ENCODE assay signal across 12 mouse cellular contexts in the genomic region with DNA sequence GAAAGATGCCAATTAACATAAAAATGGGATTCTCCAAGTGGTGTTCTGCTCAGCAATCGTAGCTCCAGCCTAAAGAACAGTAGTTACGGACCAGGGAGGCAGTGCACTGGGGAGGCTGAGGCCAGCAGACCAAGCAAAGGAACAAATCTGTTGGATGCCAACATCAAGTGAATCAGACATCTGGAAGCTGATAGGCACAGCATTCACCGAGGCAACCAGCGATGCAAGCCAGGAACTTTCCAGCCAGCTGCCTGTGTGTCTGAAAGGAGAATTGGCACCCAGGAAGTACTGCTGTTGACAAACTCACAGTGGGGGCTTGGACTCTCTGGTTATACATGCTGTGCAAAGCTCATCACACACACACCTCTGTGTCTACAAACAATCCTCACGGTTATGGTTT.
DNase-seq lines count a peak whose midpoint lies in the region; ATAC-seq and TF ChIP-seq lines count a peak whose summit lies in the region.
"Had no signal": no experiment of that assay in that cellular context is flagged by ENCODE, and none has a peak within 500 bp of the region (broad histone marks: within the 10 kb centered on the region; RNA-seq: fewer than 3 reads in every experiment).

No protein-coding gene starts in this region.

- no peak overlapping the region for H3K9ac ChIP-seq in forebrain, embryonic 13.5 days
- no peak overlapping the region for H3K9ac ChIP-seq in forebrain, embryonic 15.5 days (replicated peaks)
- no peak overlapping the region for H3K9ac ChIP-seq in liver, adult 2 months (ENCODE audit: low read depth, low read length)
- H3K9ac ChIP-seq in liver, postnatal 0 days (replicated peaks), result no peak overlapping the region
- H3K9ac ChIP-seq: embryonic facial prominence, embryonic 12.5 days; liver, embryonic 14.5 days; midbrain, embryonic 12.5 days had no signal

- no peak for TF ChIP-seq POLR2A in liver, adult 2 months (IDR thresholded peaks at IDR 0.05; ENCODE audit: extremely low read depth, insufficient read depth, low read length)

- no peaks in the 10 kb centered on the region for H3K9me3 ChIP-seq in forebrain, embryonic 13.5 days (replicated peaks)
- no peaks in the 10 kb centered on the region for H3K9me3 ChIP-seq in forebrain, embryonic 15.5 days
- no peaks in the 10 kb centered on the region for H3K9me3 ChIP-seq in liver, postnatal 0 days (ENCODE audit: low read length)
- no peaks in the 10 kb centered on the region for H3K9me3 ChIP-seq in embryonic facial prominence, embryonic 10.5 days
- H3K9me3 ChIP-seq: embryonic facial prominence, embryonic 12.5 days; midbrain, embryonic 12.5 days had no signal

- no peaks in the 10 kb centered on the region for H3K27me3 ChIP-seq in forebrain, embryonic 13.5 days
- no peaks in the 10 kb centered on the region for H3K27me3 ChIP-seq in forebrain, embryonic 15.5 days
- H3K27me3 ChIP-seq in liver, adult 2 months (ENCODE audit: control insufficient read depth, insufficient read depth, low read length), result no peaks in the 10 kb centered on the region
- H3K27me3 ChIP-seq in liver, postnatal 0 days (ENCODE audit: insufficient read depth, low read length), result no peaks in the 10 kb centered on the region
- H3K27me3 ChIP-seq in embryonic facial prominence, embryonic 10.5 days (replicated peaks; ENCODE audit: low read depth, poor library complexity, severe bottlenecking), result no peaks in the 10 kb centered on the region
- H3K27me3 ChIP-seq: embryonic facial prominence, embryonic 12.5 days; midbrain, embryonic 12.5 days had no signal

- H3K79me2 ChIP-seq in liver, adult 2 months (ENCODE audit: control insufficient read depth, insufficient read depth, low read length), result no peaks in the 10 kb centered on the region

- no peak for TF ChIP-seq EP300 in liver, postnatal 0 days (IDR thresholded peaks at IDR 0.05; ENCODE audit: low read depth)

- no peak overlapping the region for H3K4me2 ChIP-seq in forebrain, embryonic 13.5 days
- H3K4me2 ChIP-seq in forebrain, embryonic 15.5 days (replicated peaks), result no peak overlapping the region
- H3K4me2 ChIP-seq in liver, postnatal 0 days (ENCODE audit: low read depth, low read length), result no peak overlapping the region
- H3K4me2 ChIP-seq: embryonic facial prominence, embryonic 12.5 days; midbrain, embryonic 12.5 days had no signal

- peak; percentile 89 for DNase-seq in liver, adult 2 months (ENCODE audit: extremely low read depth, low read depth, low spot score)
- DNase-seq in liver, postnatal 0 days, result no peak
- DNase-seq in adrenal gland, postnatal 36 days, result peak; percentile 20 to 44
- DNase-seq in layer of hippocampus, postnatal 10 days (ENCODE audit: low spot score in 2 of 2), result peak; percentile 46 to 57
- DNase-seq in kidney, postnatal 36 days, result no peak
- no peak for DNase-seq in embryonic facial prominence, embryonic 10.5 days (ENCODE audit: low spot score)
- DNase-seq: kidney, postnatal 25 days had no signal

- ATAC-seq in forebrain, embryonic 13.5 days, result peak; percentile 58; the same call in 1 of the 2 replicates
- no peak for ATAC-seq in forebrain, embryonic 15.5 days (replicated peaks)
- no peak for ATAC-seq in liver, postnatal 0 days

- H3K4me1 ChIP-seq in forebrain, embryonic 13.5 days, result peaks cover 8% of the 10 kb centered on the region
- H3K4me1 ChIP-seq in forebrain, embryonic 15.5 days, result peaks cover 11% of the 10 kb centered on the region
- peaks cover 10% of the 10 kb centered on the region for H3K4me1 ChIP-seq in liver, adult 2 months (ENCODE audit: control insufficient read depth, insufficient read depth, low read length)
- no peaks in the 10 kb centered on the region for H3K4me1 ChIP-seq in liver, postnatal 0 days (ENCODE audit: insufficient read depth)
- H3K4me1 ChIP-seq in embryonic facial prominence, embryonic 10.5 days, result peaks cover 14% of the 10 kb centered on the region

- 44% methylated on average over 5 of the region's 5 CpGs for WGBS in forebrain, embryonic 13.5 days
- 35% methylated on average over 5 of the region's 5 CpGs for WGBS in forebrain, embryonic 15.5 days
- WGBS in liver, adult 2 months, result 26% methylated on average over 5 of the region's 5 CpGs
- 87% methylated on average over 5 of the region's 5 CpGs for WGBS in liver, postnatal 0 days (ENCODE audit: insufficient replicate concordance)
- 79% methylated on average over 5 of the region's 5 CpGs for WGBS in embryonic facial prominence, embryonic 10.5 days

- H3K27ac ChIP-seq in forebrain, embryonic 13.5 days, result no peak overlapping the region
- H3K27ac ChIP-seq in forebrain, embryonic 15.5 days (replicated peaks), result no peak overlapping the region
- H3K27ac ChIP-seq in liver, adult 2 months (replicated peaks; ENCODE audit: insufficient read depth, low read depth, low read length), result no peak overlapping the region
- H3K27ac ChIP-seq in liver, postnatal 0 days (ENCODE audit: low read depth), result no peak overlapping the region
- no peak overlapping the region for H3K27ac ChIP-seq in embryonic facial prominence, embryonic 10.5 days (replicated peaks)
- H3K27ac ChIP-seq: embryonic facial prominence, embryonic 12.5 days; liver, embryonic 14.5 days; midbrain, embryonic 12.5 days had no signal

- peaks cover 6% of the 10 kb centered on the region for H3K36me3 ChIP-seq in forebrain, embryonic 13.5 days (ENCODE audit: poor library complexity, severe bottlenecking)
- no peaks in the 10 kb centered on the region for H3K36me3 ChIP-seq in forebrain, embryonic 15.5 days
- no peaks in the 10 kb centered on the region for H3K36me3 ChIP-seq in liver, adult 2 months (ENCODE audit: control insufficient read depth, insufficient read depth, low read length)
- peaks cover 18% of the 10 kb centered on the region; the same call in 1 of the 2 replicates for H3K36me3 ChIP-seq in liver, postnatal 0 days (replicated peaks; ENCODE audit: insufficient read depth, low read length)
- H3K36me3 ChIP-seq in embryonic facial prominence, embryonic 10.5 days (replicated peaks), result peaks cover 23% of the 10 kb centered on the region

- no peak overlapping the region for H3K4me3 ChIP-seq in forebrain, embryonic 13.5 days
- H3K4me3 ChIP-seq in forebrain, embryonic 15.5 days, result no peak overlapping the region
- no peak overlapping the region for H3K4me3 ChIP-seq in liver, adult 2 months (ENCODE audit: insufficient read depth, low read depth, low read length)
- H3K4me3 ChIP-seq in liver, postnatal 0 days (ENCODE audit: low read depth, low read length), result no peak overlapping the region
- H3K4me3 ChIP-seq in embryonic facial prominence, embryonic 10.5 days, result no peak overlapping the region
- H3K4me3 ChIP-seq: embryonic facial prominence, embryonic 12.5 days; midbrain, embryonic 12.5 days had no signal

- no peak for TF ChIP-seq CTCF in liver, adult 2 months (IDR thresholded peaks at IDR 0.05; ENCODE audit: low read depth, low read length)
- TF ChIP-seq CTCF in liver, postnatal 0 days (IDR thresholded peaks at IDR 0.05; ENCODE audit: low read depth), result no peak

Comparison
In these comparisons a context has a peak if more than half of its experiments do, and no peak if none do; other contexts are left out.
1. DNase-seq: peak in liver, adult 2 months (single experiment), adrenal gland, postnatal 36 days (2 of 2) and layer of hippocampus, postnatal 10 days (2 of 2); none in liver, postnatal 0 days (single experiment), kidney, postnatal 36 days (0 of 2) and embryonic facial prominence, embryonic 10.5 days (single experiment).